Mouse (Mus musculus): ENCODE measurements around the gene Wdr54. TPM values are rescaled to one million over a fixed set of nuclear protein-coding genes. Genes with fewer than 3 reads are reported as not detected.

Gene Wdr54
- polyA plus RNA-seq, 1 experiment from 2014 or later: 0.95 TPM

DNA sequence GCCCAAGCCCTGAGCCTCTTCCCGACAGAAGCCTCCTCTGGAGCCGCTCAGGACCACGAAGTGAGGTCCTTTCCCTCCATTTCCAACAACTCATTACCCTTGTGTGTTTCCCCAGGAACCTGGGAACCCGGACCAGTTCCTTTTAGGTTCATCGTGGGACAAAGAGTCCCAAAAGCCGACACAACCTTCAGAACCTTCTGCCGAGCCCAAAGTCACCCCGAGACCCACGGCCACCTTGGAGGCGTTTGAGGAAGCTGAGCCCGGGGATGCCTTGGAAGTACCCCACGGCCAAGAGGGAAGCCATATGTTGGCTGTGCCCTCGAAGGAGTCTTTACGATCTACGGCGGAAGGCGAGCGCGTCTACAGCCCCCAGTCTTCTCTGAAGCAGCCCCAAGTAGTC is 5.2 kb upstream of the Wdr54 start:
- no peak for DNase-seq (ENCODE audit: low spot score)

GRCm38 (mm10) chr6:83159456-83159855 is 3.3 kb upstream of the Wdr54 start:
- peak; percentile 73 for DNase-seq (ENCODE audit: low spot score)

- no peak for DNase-seq (ENCODE audit: low spot score)
Measured at GRCm38 (mm10) chr6:83155552-83156238, 502 bp downstream of the Wdr54 start.

DNA sequence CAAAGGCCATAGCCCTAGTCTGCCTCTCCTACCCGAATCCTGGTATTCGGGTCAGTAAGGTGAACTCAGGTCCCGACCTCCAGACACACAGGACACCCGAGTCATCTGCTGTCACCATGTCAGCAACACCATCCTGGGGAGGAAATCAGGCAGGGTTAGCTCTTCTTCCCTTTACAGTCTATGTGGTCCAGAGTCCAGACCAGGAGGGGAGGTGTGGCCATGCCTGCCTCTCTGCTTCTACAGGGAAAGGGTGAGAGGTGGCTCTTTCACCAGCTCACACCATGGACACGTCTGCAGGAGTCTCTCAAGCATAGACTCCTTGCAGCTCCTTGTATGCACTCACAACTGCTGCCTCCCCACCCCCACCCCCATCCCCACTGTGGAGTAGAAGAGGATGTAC is 2.7 kb downstream of the Wdr54 start:
- DNase-seq (ENCODE audit: low spot score): no peak

DNA sequence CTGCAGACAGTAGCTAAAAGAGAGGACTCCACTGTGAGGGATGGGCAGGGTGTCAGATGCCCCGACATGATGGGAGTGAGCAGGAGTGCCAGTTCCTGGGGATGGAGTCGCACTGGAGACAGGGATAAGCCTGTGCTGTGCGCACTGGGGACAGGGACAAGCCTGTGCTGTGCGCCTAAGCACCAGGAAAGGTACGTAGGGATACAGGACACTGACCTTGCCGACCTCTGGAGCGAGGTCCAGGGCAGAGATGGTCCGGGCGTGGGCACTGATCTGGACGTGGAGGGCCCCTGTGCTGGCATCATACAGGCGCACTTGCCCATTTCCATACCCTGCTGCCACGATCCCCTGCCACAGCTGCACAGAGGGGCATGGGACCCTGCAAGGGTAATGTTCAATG is 3.2 kb downstream of the Wdr54 start:
- no peak for DNase-seq (ENCODE audit: low spot score)

DNA sequence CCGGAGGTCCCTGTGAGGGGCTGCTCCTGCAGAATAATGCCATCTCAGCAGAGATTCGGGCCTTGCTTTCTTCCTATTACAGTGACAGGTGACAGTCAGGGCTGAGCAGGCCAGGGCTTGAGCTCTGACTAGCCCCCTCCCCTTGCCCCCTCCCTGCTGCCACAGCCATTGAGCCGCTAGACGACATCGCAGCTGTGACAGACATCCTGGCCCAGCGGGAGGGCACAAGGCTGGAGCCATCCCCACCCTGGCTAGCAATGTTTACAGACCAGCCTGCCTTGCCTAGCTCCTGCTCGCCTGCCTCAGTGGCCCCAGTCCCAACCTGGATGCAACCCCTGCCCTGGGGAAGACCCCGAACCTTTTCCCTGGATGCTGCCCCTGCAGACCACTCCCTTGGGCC is 4.5 kb downstream of the Wdr54 start:
- DNase-seq (ENCODE audit: low spot score): no peak

- DNase-seq (ENCODE audit: low spot score): no peak
Measured at GRCm38 (mm10) chr6:83147280-83147679, 8.9 kb downstream of the Wdr54 start.

GRCm38 (mm10) chr6:83145805-83146204 is 10.4 kb downstream of the Wdr54 start:
- DNase-seq (ENCODE audit: low spot score): no peak

GRCm38 (mm10) chr6:83145209-83145608 is 11.0 kb downstream of the Wdr54 start:
- DNase-seq (ENCODE audit: low spot score): no peak

GRCm38 (mm10) chr6:83142886-83143285 is 13.3 kb downstream of the Wdr54 start:
- no peak for DNase-seq (ENCODE audit: low spot score)

- DNase-seq (ENCODE audit: low spot score): no peak
Measured at GRCm38 (mm10) chr6:83142211-83142731, 13.9 kb downstream of the Wdr54 start.

GRCm38 (mm10) chr6:83141636-83142035 is 14.6 kb downstream of the Wdr54 start:
- no peak for DNase-seq (ENCODE audit: low spot score)

DNA sequence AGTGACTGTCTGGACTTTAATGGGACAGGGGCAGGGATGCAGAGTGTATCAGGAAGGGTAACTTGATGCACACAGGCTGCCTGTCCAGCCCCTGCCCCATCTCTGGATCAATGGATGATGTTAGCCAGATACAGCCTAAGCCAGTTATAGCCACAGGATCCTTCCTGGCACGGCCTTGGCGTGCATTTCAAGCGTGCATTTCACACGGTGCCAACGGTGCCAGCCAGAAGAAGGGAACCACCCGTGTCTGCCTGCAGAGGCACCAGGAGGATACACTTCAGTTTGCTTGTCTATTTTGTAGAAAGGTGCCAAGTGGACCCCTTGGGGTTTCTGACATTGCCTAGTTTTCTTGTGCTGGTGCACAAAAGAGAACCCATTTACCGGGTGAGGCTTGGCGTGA is 16.2 kb downstream of the Wdr54 start:
- no peak for DNase-seq (ENCODE audit: low spot score)

- peak; percentile 66 for DNase-seq (ENCODE audit: low spot score)
Measured at GRCm38 (mm10) chr6:83138056-83138455, 18.1 kb downstream of the Wdr54 start.

DNA sequence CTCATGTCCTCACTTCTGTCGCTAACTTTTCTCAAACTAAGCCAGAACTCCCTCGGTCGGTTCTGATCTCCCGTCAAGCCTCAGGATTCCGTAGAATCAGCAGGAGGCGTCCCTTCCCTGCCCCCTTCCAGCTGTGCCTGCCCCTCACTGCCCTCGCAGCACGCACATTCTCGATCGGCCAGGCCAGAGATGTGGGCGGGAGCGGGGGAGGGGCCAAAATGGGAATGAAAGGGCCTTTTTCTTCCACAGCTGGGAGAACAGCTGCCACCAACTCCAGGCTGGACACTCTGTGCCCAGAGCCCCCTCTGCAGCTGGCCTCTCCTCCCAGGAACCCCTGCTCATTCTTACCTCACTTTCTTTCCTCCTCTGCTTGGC is 18.6 kb downstream of the Wdr54 start:
- DNase-seq (ENCODE audit: low spot score): no peak

GRCm38 (mm10) chr6:83136881-83137575 is 19.2 kb downstream of the Wdr54 start:
- peak; percentile 81 for DNase-seq (ENCODE audit: low spot score)

DNA sequence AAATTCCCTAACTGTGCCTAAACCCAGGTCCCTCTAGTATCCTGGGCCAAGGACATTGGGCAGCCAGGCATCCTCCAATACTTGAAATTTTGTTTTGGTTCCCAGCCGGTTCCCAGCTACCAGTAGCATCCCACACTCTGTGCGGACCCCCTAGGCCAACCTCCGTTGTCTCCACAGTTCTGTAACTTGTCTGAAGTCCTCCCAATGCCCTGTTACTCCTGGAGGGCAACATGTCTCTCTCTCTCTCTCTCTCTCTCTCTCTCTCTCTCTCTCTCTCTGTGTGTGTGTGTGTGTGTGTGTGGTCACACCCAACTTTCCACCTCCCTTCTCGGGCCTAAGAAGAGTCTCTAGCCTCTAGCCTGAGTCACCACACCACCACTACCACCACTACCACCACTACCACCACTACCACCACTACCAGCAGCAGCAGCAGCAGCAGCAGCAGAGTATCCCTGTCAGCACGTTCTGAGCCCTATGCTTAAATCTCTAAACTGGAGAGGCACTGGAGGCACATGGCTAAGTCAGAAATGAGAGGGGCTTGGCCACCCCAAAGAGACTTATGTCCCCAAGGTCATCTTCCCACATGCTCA is 19.8 kb downstream of the Wdr54 start:
- no peak for DNase-seq (ENCODE audit: low spot score)

- DNase-seq (ENCODE audit: low spot score): no peak
Measured at GRCm38 (mm10) chr6:83135571-83136161, 20.5 kb downstream of the Wdr54 start.

DNA sequence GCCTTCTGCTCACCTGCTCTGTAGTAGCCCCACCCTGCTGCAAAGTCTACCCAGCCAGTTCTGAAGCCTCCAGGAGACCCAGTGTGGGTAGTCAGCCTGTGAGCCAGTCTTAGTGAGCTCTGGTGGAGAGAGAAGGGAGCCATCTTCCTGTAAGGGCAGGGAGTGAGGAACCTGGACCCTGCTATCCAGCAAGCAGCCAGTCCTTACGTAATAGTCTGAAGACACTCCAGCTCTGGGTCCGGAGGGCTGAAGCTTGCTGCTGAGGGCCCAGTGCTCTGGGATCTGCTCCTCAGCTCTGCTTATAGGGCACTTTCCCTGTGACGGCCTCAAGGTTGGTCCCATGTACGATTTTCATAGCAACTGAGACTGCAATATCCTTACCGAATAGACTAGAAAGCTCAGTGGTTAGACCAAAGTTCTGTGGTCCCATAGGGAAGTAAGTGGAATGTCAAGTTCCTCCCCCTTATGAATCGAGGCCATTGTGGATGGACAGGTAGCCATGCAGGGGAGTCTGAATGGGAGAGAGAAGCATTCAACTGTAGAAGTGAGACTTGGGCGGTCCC is 21.2 kb downstream of the Wdr54 start, which contains the start of gene Rtkn:
TSS of gene Rtkn (plus strand) at position 513 of the 563 bp plus-strand sequence.
- no peak for DNase-seq (ENCODE audit: low spot score)

DNA sequence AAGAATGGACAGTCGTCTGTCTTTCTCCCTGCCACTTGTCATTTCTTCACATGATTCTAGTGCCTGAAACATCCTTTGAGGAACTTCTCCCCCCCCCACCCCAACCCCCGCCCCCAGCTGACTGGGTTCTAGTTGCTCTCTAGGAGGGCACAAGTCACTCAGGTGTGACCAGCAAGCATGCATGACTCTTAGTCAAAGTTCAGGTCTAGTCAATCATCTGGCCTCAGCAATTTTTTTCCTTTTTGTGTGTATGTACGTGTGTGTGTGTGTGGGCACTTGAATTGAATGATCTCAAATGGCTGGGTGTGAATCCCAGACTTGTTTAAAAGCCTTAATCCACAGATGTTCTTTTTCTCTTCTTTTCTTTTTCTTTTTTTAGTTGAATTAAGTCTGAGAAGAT is 22.0 kb downstream of the Wdr54 start:
- DNase-seq (ENCODE audit: low spot score): no peak

- DNase-seq (ENCODE audit: low spot score): no peak
Measured at GRCm38 (mm10) chr6:83132176-83132919, 23.8 kb downstream of the Wdr54 start.
